Mouse (Mus musculus): ENCODE measurements around the gene Cyb5d2. TPM values are rescaled to one million over a fixed set of nuclear protein-coding genes. Genes with fewer than 3 reads are reported as not detected.
A peak's percentile ranks its signal among the peaks of the same experiment; 100 is the strongest.

Gene Cyb5d2
- total and polyA plus RNA-seq, 3 experiments, result 10.7 to 23.1 (median 19.6) TPM

- H3K4me1 ChIP-seq (ENCODE audit: control insufficient read depth, insufficient read depth, low read length), result no peaks in the 10 kb centered on the region
- peaks cover 4% of the 10 kb centered on the region for H3K36me3 ChIP-seq (ENCODE audit: control insufficient read depth, insufficient read depth, low read length)
- no peak for TF ChIP-seq POLR2A (IDR thresholded peaks at IDR 0.05; ENCODE audit: insufficient read depth, low read depth, low read length)
- no peak for TF ChIP-seq CTCF (IDR thresholded peaks at IDR 0.05)
- no peak for TF ChIP-seq EP300 (IDR thresholded peaks at IDR 0.05; ENCODE audit: insufficient read depth, low read depth, low read length)
- no peak for DNase-seq
- intact Hi-C loops (cut with DNase I), result no loop called here
- H3K9ac ChIP-seq (ENCODE audit: low read depth, low read length), result no peak overlapping the region
- no peaks in the 10 kb centered on the region for H3K79me2 ChIP-seq (replicated peaks; ENCODE audit: control insufficient read depth, insufficient read depth, low read length)
- no peak overlapping the region for H3K4me3 ChIP-seq
- no peaks in the 10 kb centered on the region for H3K27me3 ChIP-seq (ENCODE audit: control insufficient read depth, insufficient read depth, low read length)
- WGBS, result 70% methylated on average over 4 of the region's 4 CpGs
- no peak overlapping the region for H3K27ac ChIP-seq
These were observed 31.7 kb downstream of the Cyb5d2 start for GRCm38 (mm10) chr11:72764270-72764669.

DNA sequence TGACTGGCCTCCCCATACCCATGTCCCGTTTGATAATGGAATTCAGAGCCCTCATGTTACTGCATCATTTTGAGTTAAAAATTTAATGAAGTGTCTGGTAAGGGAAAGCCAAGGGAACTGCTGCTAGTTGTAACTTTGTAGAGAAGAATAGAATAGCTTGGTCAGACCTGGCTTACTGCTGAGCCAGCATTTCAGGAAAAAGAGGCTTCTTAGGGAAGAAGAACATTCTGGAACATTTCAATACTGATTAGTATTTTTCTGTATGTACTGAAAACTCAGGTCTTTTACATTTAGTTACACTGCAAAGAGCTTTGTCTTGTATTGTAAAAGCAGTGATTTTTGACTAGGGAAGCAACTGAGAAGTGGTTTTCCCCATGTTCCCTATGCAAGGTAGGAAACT, 35.2 kb downstream of the Cyb5d2 start:
- no peak overlapping the region for H3K27ac ChIP-seq
- intact Hi-C loops (cut with DNase I), result no loop called here
- DNase-seq, result no peak
- no peak overlapping the region for H3K9ac ChIP-seq (ENCODE audit: low read depth, low read length)
- H3K4me1 ChIP-seq (ENCODE audit: control insufficient read depth, insufficient read depth, low read length), result no peaks in the 10 kb centered on the region
- TF ChIP-seq POLR2A (IDR thresholded peaks at IDR 0.05; ENCODE audit: insufficient read depth, low read depth, low read length) (no peak), CTCF (IDR thresholded peaks at IDR 0.05) (no peak), EP300 (IDR thresholded peaks at IDR 0.05; ENCODE audit: insufficient read depth, low read depth, low read length) (no peak)
- no peaks in the 10 kb centered on the region for H3K27me3 ChIP-seq (ENCODE audit: control insufficient read depth, insufficient read depth, low read length)
- H3K79me2 ChIP-seq (replicated peaks; ENCODE audit: control insufficient read depth, insufficient read depth, low read length), result no peaks in the 10 kb centered on the region
- H3K36me3 ChIP-seq (ENCODE audit: control insufficient read depth, insufficient read depth, low read length), result peaks cover 6% of the 10 kb centered on the region
- H3K4me3 ChIP-seq, result no peak overlapping the region
- WGBS, result 89% methylated on average over 1 of the region's 1 CpGs

GRCm38 (mm10) chr11:72759581-72759980, 36.4 kb downstream of the Cyb5d2 start:
- no peak overlapping the region for H3K27ac ChIP-seq
- H3K4me1 ChIP-seq (ENCODE audit: control insufficient read depth, insufficient read depth, low read length), result no peaks in the 10 kb centered on the region
- TF ChIP-seq EP300 (IDR thresholded peaks at IDR 0.05; ENCODE audit: insufficient read depth, low read depth, low read length), result no peak
- no peak for TF ChIP-seq CTCF (IDR thresholded peaks at IDR 0.05)
- no peak for TF ChIP-seq POLR2A (IDR thresholded peaks at IDR 0.05; ENCODE audit: insufficient read depth, low read depth, low read length)
- no peak overlapping the region for H3K9ac ChIP-seq (ENCODE audit: low read depth, low read length)
- intact Hi-C loops (cut with DNase I), result no loop called here
- no peaks in the 10 kb centered on the region for H3K79me2 ChIP-seq (replicated peaks; ENCODE audit: control insufficient read depth, insufficient read depth, low read length)
- H3K27me3 ChIP-seq (ENCODE audit: control insufficient read depth, insufficient read depth, low read length), result no peaks in the 10 kb centered on the region
- no peak for DNase-seq
- H3K36me3 ChIP-seq (ENCODE audit: control insufficient read depth, insufficient read depth, low read length), result peaks cover 6% of the 10 kb centered on the region
- no peak overlapping the region for H3K4me3 ChIP-seq
- WGBS, result 82% methylated on average over 6 of the region's 6 CpGs

GRCm38 (mm10) chr11:72758316-72758715, 37.6 kb downstream of the Cyb5d2 start:
- Histone ChIP-seq H3K27ac (no peak overlapping the region), H3K27me3 (ENCODE audit: control insufficient read depth, insufficient read depth, low read length) (no peaks in the 10 kb centered on the region), H3K4me3 (no peak overlapping the region), H3K9ac (ENCODE audit: low read depth, low read length) (no peak overlapping the region), H3K36me3 (ENCODE audit: control insufficient read depth, insufficient read depth, low read length) (peaks cover 6% of the 10 kb centered on the region), H3K4me1 (ENCODE audit: control insufficient read depth, insufficient read depth, low read length) (no peaks in the 10 kb centered on the region), H3K79me2 (replicated peaks; ENCODE audit: control insufficient read depth, insufficient read depth, low read length) (no peaks in the 10 kb centered on the region)
- intact Hi-C loops (cut with DNase I), result no loop called here
- DNase-seq, result no peak
- TF ChIP-seq CTCF (IDR thresholded peaks at IDR 0.05) (no peak), EP300 (IDR thresholded peaks at IDR 0.05; ENCODE audit: insufficient read depth, low read depth, low read length) (no peak), POLR2A (IDR thresholded peaks at IDR 0.05; ENCODE audit: insufficient read depth, low read depth, low read length) (no peak)
- over 99% methylated on average over 5 of the region's 5 CpGs for WGBS

DNA sequence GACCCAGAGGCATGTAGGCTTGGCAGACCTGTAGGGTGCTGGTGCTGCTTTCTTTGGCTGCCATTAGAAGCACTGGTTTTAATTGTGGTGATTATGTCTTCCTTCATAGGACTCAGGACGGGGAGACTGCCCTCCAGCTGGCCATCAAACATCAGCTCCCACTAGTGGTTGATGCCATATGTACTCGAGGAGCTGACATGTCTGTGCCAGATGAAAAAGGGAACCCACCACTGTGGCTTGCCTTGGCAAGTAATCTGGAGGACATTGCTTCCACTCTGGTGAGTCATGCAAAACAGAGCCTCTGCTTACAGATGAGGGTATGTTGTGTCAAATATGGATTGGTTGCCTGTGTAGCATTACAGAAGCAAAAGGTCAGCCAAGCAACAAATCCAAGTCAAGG, 44.0 kb downstream of the Cyb5d2 start:
- no peak overlapping the region for H3K27ac ChIP-seq
- H3K79me2 ChIP-seq (replicated peaks; ENCODE audit: control insufficient read depth, insufficient read depth, low read length), result no peaks in the 10 kb centered on the region
- no peak for DNase-seq
- intact Hi-C loops (cut with DNase I), result no loop called here
- H3K36me3 ChIP-seq (ENCODE audit: control insufficient read depth, insufficient read depth, low read length), result peaks cover 11% of the 10 kb centered on the region; the same call in 1 of the 2 replicates
- TF ChIP-seq EP300 (IDR thresholded peaks at IDR 0.05; ENCODE audit: insufficient read depth, low read depth, low read length) (no peak), POLR2A (IDR thresholded peaks at IDR 0.05; ENCODE audit: insufficient read depth, low read depth, low read length) (no peak), CTCF (IDR thresholded peaks at IDR 0.05) (peak; percentile 39)
- no peak overlapping the region for H3K9ac ChIP-seq (ENCODE audit: low read depth, low read length)
- H3K4me1 ChIP-seq (ENCODE audit: control insufficient read depth, insufficient read depth, low read length), result no peaks in the 10 kb centered on the region
- WGBS, result 28% methylated on average over 2 of the region's 2 CpGs
- no peak overlapping the region for H3K4me3 ChIP-seq
- no peaks in the 10 kb centered on the region for H3K27me3 ChIP-seq (ENCODE audit: control insufficient read depth, insufficient read depth, low read length)

GRCm38 (mm10) chr11:72739048-72739447, 56.9 kb downstream of the Cyb5d2 start:
- DNase-seq, result no peak
- 70% methylated on average over 1 of the region's 1 CpGs for WGBS

More at GRCm38 (mm10) chr11:72739048-72739447, 56.9 kb downstream of the Cyb5d2 start:
- no peak overlapping the region for H3K4me3 ChIP-seq
- H3K4me1 ChIP-seq (ENCODE audit: control insufficient read depth, insufficient read depth, low read length), result peaks cover 4% of the 10 kb centered on the region
- H3K9ac ChIP-seq (ENCODE audit: low read depth, low read length), result no peak overlapping the region
- no peak overlapping the region for H3K27ac ChIP-seq
- peaks cover 8% of the 10 kb centered on the region for H3K36me3 ChIP-seq (ENCODE audit: control insufficient read depth, insufficient read depth, low read length)
- H3K79me2 ChIP-seq (replicated peaks; ENCODE audit: control insufficient read depth, insufficient read depth, low read length), result no peaks in the 10 kb centered on the region
- H3K27me3 ChIP-seq (ENCODE audit: control insufficient read depth, insufficient read depth, low read length), result no peaks in the 10 kb centered on the region
- intact Hi-C loops (cut with DNase I), result no loop called here
- no peak for TF ChIP-seq CTCF (IDR thresholded peaks at IDR 0.05)
- TF ChIP-seq POLR2A (IDR thresholded peaks at IDR 0.05; ENCODE audit: insufficient read depth, low read depth, low read length), result no peak
- TF ChIP-seq EP300 (IDR thresholded peaks at IDR 0.05; ENCODE audit: insufficient read depth, low read depth, low read length), result no peak
